Mouse (Mus musculus): ENCODE measurements around the gene Rhot2. TPM values are rescaled to one million over a fixed set of nuclear protein-coding genes. Genes with fewer than 3 reads are reported as not detected.
A peak's percentile ranks its signal among the peaks of the same experiment; 100 is the strongest.

Gene Rhot2
- polyA plus RNA-seq, 1 experiment from 2014 or later: 24.0 TPM

GRCm38 (mm10) chr17:25791843-25792527 lies 52.7 kb downstream of the Rhot2 start:
- Histone ChIP-seq H3K36me3 (peaks cover 27% of the 10 kb centered on the region), H3K27ac (ENCODE audit: poor library complexity, severe bottlenecking) (peak overlapping the region; percentile 85), H3K27me3 (replicated peaks) (no peaks in the 10 kb centered on the region), H3K4me1 (replicated peaks) (peaks cover 49% of the 10 kb centered on the region), H3K9me3 (replicated peaks) (no peaks in the 10 kb centered on the region), H3K9ac (peak overlapping the region; percentile 82), H3K4me3 (peak overlapping the region; percentile 77), H3K4me2 (peak overlapping the region; percentile 93)
- under 1% methylated on average over 45 of the region's 45 CpGs for WGBS
- ATAC-seq (ENCODE audit: insufficient number of reproducible peaks, low FRiP score): peak; percentile 65

- H3K4me1 ChIP-seq (replicated peaks): peaks cover 48% of the 10 kb centered on the region
Observed at GRCm38 (mm10) chr17:25791320-25791842, 53.3 kb downstream of the Rhot2 start.

More at GRCm38 (mm10) chr17:25791320-25791842, 53.3 kb downstream of the Rhot2 start:
- Histone ChIP-seq H3K4me3 (peak overlapping the region; percentile 77), H3K27ac (ENCODE audit: poor library complexity, severe bottlenecking) (peak overlapping the region; percentile 85), H3K9ac (peak overlapping the region; percentile 82), H3K9me3 (replicated peaks) (no peaks in the 10 kb centered on the region), H3K4me2 (peak overlapping the region; percentile 93), H3K27me3 (replicated peaks) (no peaks in the 10 kb centered on the region), H3K36me3 (peaks cover 27% of the 10 kb centered on the region)
- 28% methylated on average over 19 of the region's 19 CpGs for WGBS
- no peak for ATAC-seq (ENCODE audit: insufficient number of reproducible peaks, low FRiP score)

Small RNA genes lying within 50 kb of the gene (microRNA-seq; reads per million reads assigned to microRNA genes)
- not detected for gene Mir3082

Other genes starting within 250 kb of the Rhot2 start
- gene Gng13, start 127.7 kb downstream of the Rhot2 start, polyA plus RNA-seq (2016; fragmentation: Nextera tagmentation; extraction: Ambion mirVana): 1.5 and 4.9 TPM in 2 replicates
- gene Chtf18, start 117.4 kb downstream of the Rhot2 start, polyA plus RNA-seq (2016; fragmentation: Nextera tagmentation; extraction: Ambion mirVana): 22.4 and 23.0 TPM in 2 replicates
- gene Rpusd1, start 117.2 kb downstream of the Rhot2 start, polyA plus RNA-seq (2016; fragmentation: Nextera tagmentation; extraction: Ambion mirVana): 11.3 and 12.5 TPM in 2 replicates
- not detected in 2 replicates for gene Mslnl, start 108.8 kb downstream of the Rhot2 start, polyA plus RNA-seq (2016; fragmentation: Nextera tagmentation; extraction: Ambion mirVana)
- gene Msln, start 90.5 kb downstream of the Rhot2 start, polyA plus RNA-seq (2016; fragmentation: Nextera tagmentation; extraction: Ambion mirVana): 18.2 and 20.5 TPM in 2 replicates
- gene Narfl, start 71.1 kb downstream of the Rhot2 start, polyA plus RNA-seq (2016; fragmentation: Nextera tagmentation; extraction: Ambion mirVana): 30.5 and 31.8 TPM in 2 replicates
- gene Haghl, start 59.2 kb downstream of the Rhot2 start, polyA plus RNA-seq (2016; fragmentation: Nextera tagmentation; extraction: Ambion mirVana): 50.5 and 53.2 TPM in 2 replicates
- gene Ccdc78, start 58.3 kb downstream of the Rhot2 start, polyA plus RNA-seq (2016; fragmentation: Nextera tagmentation; extraction: Ambion mirVana): 0.37 and 0.41 TPM in 2 replicates
- gene Fam173a, start 52.0 kb downstream of the Rhot2 start, polyA plus RNA-seq (2016; fragmentation: Nextera tagmentation; extraction: Ambion mirVana): 67.3 and 68.2 TPM in 2 replicates
- 0.32 and 0.61 TPM in 2 replicates for gene AC134908.4, start 49.2 kb downstream of the Rhot2 start, polyA plus RNA-seq (2016; fragmentation: Nextera tagmentation; extraction: Ambion mirVana)
- gene Metrn, start 47.7 kb downstream of the Rhot2 start, polyA plus RNA-seq (2016; fragmentation: Nextera tagmentation; extraction: Ambion mirVana): 28.9 and 30.9 TPM in 2 replicates
- gene Fbxl16, start 35.8 kb downstream of the Rhot2 start, polyA plus RNA-seq (2016; fragmentation: Nextera tagmentation; extraction: Ambion mirVana): 1.4 and 1.6 TPM in 2 replicates
- gene Wdr24, start 21.2 kb downstream of the Rhot2 start, polyA plus RNA-seq (2016; fragmentation: Nextera tagmentation; extraction: Ambion mirVana): 15.5 and 17.0 TPM in 2 replicates
- 38.1 and 41.8 TPM in 2 replicates for gene Jmjd8, start 16.0 kb downstream of the Rhot2 start, polyA plus RNA-seq (2016; fragmentation: Nextera tagmentation; extraction: Ambion mirVana)
- gene Stub1, start 11.4 kb downstream of the Rhot2 start, polyA plus RNA-seq (2016; fragmentation: Nextera tagmentation; extraction: Ambion mirVana): 271 and 272 TPM in 2 replicates
- gene Rhbdl1, start 7.6 kb downstream of the Rhot2 start, polyA plus RNA-seq (2016; fragmentation: Nextera tagmentation; extraction: Ambion mirVana): 1.6 and 2.4 TPM in 2 replicates
- 1.3 and 1.6 TPM in 2 replicates for gene Gm20683, start 3.1 kb downstream of the Rhot2 start, polyA plus RNA-seq (2016; fragmentation: Nextera tagmentation; extraction: Ambion mirVana)
- gene Wdr90, start 16.6 kb upstream of the Rhot2 start, polyA plus RNA-seq (2016; fragmentation: Nextera tagmentation; extraction: Ambion mirVana): 18.4 and 20.1 TPM in 2 replicates
- 160 and 161 TPM in 2 replicates for gene Mcrip2, start 23.9 kb upstream of the Rhot2 start, polyA plus RNA-seq (2016; fragmentation: Nextera tagmentation; extraction: Ambion mirVana)
- gene Mettl26, start 30.2 kb upstream of the Rhot2 start, polyA plus RNA-seq (2016; fragmentation: Nextera tagmentation; extraction: Ambion mirVana): 31.3 and 36.1 TPM in 2 replicates
- 0.19 and 0.40 TPM in 2 replicates for gene Wfikkn1, start 36.0 kb upstream of the Rhot2 start, polyA plus RNA-seq (2016; fragmentation: Nextera tagmentation; extraction: Ambion mirVana)
- 17.1 and 18.1 TPM in 2 replicates for gene Rab40c, start 74.9 kb upstream of the Rhot2 start, polyA plus RNA-seq (2016; fragmentation: Nextera tagmentation; extraction: Ambion mirVana)
- gene Pigq, start 100.1 kb upstream of the Rhot2 start, polyA plus RNA-seq (2016; fragmentation: Nextera tagmentation; extraction: Ambion mirVana): 69.8 and 72.1 TPM in 2 replicates
- 0.36 and 1.2 TPM in 2 replicates for gene Nhlrc4, start 100.1 kb upstream of the Rhot2 start, polyA plus RNA-seq (2016; fragmentation: Nextera tagmentation; extraction: Ambion mirVana)
- gene A930017K11Rik, start 107.7 kb upstream of the Rhot2 start, polyA plus RNA-seq (2016; fragmentation: Nextera tagmentation; extraction: Ambion mirVana): 0.08 and 0.17 TPM in 2 replicates
- 16.9 and 18.0 TPM in 2 replicates for gene Capn15, start 140.9 kb upstream of the Rhot2 start, polyA plus RNA-seq (2016; fragmentation: Nextera tagmentation; extraction: Ambion mirVana)
- gene Rab11fip3, start 224.7 kb upstream of the Rhot2 start, polyA plus RNA-seq (2016; fragmentation: Nextera tagmentation; extraction: Ambion mirVana): 15.4 and 15.5 TPM in 2 replicates
- 33.4 and 37.1 TPM in 2 replicates for gene Decr2, start 245.5 kb upstream of the Rhot2 start, polyA plus RNA-seq (2016; fragmentation: Nextera tagmentation; extraction: Ambion mirVana)

All from heart, embryonic 12.5 days (tissue).